Mouse (Mus musculus): Measurements from ENCODE around the gene Vps33a. TPM values are rescaled to one million over a fixed set of nuclear protein-coding genes. Genes with fewer than 3 reads are reported as not detected.
A peak's percentile ranks its signal among the peaks of the same experiment; 100 is the strongest.

Gene Vps33a
- total and polyA plus RNA-seq, 2 experiments from 2014 or later: 34.7 to 55.6 TPM

GRCm38 (mm10) chr5:123607211-123607669 lies 34.4 kb upstream of the Vps33a start:
- Histone ChIP-seq H3K4me1 (ENCODE audit: insufficient read depth, low read length) (no peaks in the 10 kb centered on the region), H3K4me2 (ENCODE audit: low read depth, low read length) (no peak overlapping the region), H3K36me3 (ENCODE audit: insufficient read depth, low read length) (peaks cover 30% of the 10 kb centered on the region; the same call in 1 of the 2 replicates), H3K9ac (replicated peaks; ENCODE audit: low read length) (no peak overlapping the region), H3K27me3 (ENCODE audit: insufficient read depth, low read length) (no peaks in the 10 kb centered on the region), H3K4me3 (ENCODE audit: low read length) (no peak overlapping the region), H3K9me3 (ENCODE audit: low read length) (no peaks in the 10 kb centered on the region), H3K27ac (peak overlapping the region; percentile 51)
- ATAC-seq (peak; percentile 91), DNase-seq (ENCODE audit: low spot score) (peak; percentile 72)
- TF ChIP-seq CTCF (IDR thresholded peaks at IDR 0.05; ENCODE audit: low read depth): no peak
- 40% methylated on average over 3 of the region's 3 CpGs for WGBS

GRCm38 (mm10) chr5:123603496-123603895 lies 30.7 kb upstream of the Vps33a start:
- Histone ChIP-seq H3K4me1 (ENCODE audit: insufficient read depth, low read length) (no peaks in the 10 kb centered on the region), H3K4me3 (ENCODE audit: low read length) (no peak overlapping the region), H3K9me3 (ENCODE audit: low read length) (no peaks in the 10 kb centered on the region), H3K27ac (peak overlapping the region; percentile 52), H3K4me2 (ENCODE audit: low read depth, low read length) (peak overlapping the region; percentile 19; the same call in 1 of the 2 replicates), H3K27me3 (ENCODE audit: insufficient read depth, low read length) (no peaks in the 10 kb centered on the region), H3K36me3 (ENCODE audit: insufficient read depth, low read length) (peaks cover 24% of the 10 kb centered on the region; the same call in 1 of the 2 replicates), H3K9ac (replicated peaks; ENCODE audit: low read length) (no peak overlapping the region)
- ATAC-seq (peak; percentile 60; the same call in 1 of the 2 replicates), DNase-seq (ENCODE audit: low spot score) (peak; percentile 68)
- WGBS: 21% methylated on average over 11 of the region's 11 CpGs
- TF ChIP-seq CTCF (IDR thresholded peaks at IDR 0.05; ENCODE audit: low read depth): no peak

GRCm38 (mm10) chr5:123602174-123602573 lies 29.3 kb upstream of the Vps33a start:
- no peak overlapping the region for H3K27ac ChIP-seq
- no peak overlapping the region for H3K9ac ChIP-seq (replicated peaks; ENCODE audit: low read length)
- H3K4me2 ChIP-seq (ENCODE audit: low read depth, low read length): no peak overlapping the region
- no peaks in the 10 kb centered on the region for H3K27me3 ChIP-seq (ENCODE audit: insufficient read depth, low read length)
- no peak for TF ChIP-seq CTCF (IDR thresholded peaks at IDR 0.05; ENCODE audit: low read depth)
- peaks cover 18% of the 10 kb centered on the region for H3K36me3 ChIP-seq (ENCODE audit: insufficient read depth, low read length)
- ATAC-seq: no peak
- H3K4me3 ChIP-seq (ENCODE audit: low read length): no peak overlapping the region
- WGBS: 80% methylated on average over 6 of the region's 6 CpGs
- H3K9me3 ChIP-seq (ENCODE audit: low read length): no peaks in the 10 kb centered on the region
- no peaks in the 10 kb centered on the region for H3K4me1 ChIP-seq (ENCODE audit: insufficient read depth, low read length)
- DNase-seq (ENCODE audit: low spot score): no peak

GRCm38 (mm10) chr5:123599319-123599718 lies 26.5 kb upstream of the Vps33a start:
- ATAC-seq (no peak), DNase-seq (ENCODE audit: low spot score) (no peak)
- Histone ChIP-seq H3K36me3 (ENCODE audit: insufficient read depth, low read length) (peaks cover 26% of the 10 kb centered on the region), H3K4me2 (ENCODE audit: low read depth, low read length) (no peak overlapping the region), H3K4me3 (ENCODE audit: low read length) (no peak overlapping the region), H3K9ac (replicated peaks; ENCODE audit: low read length) (no peak overlapping the region), H3K27ac (no peak overlapping the region), H3K27me3 (ENCODE audit: insufficient read depth, low read length) (no peaks in the 10 kb centered on the region), H3K4me1 (ENCODE audit: insufficient read depth, low read length) (no peaks in the 10 kb centered on the region), H3K9me3 (ENCODE audit: low read length) (no peaks in the 10 kb centered on the region)
- TF ChIP-seq CTCF (IDR thresholded peaks at IDR 0.05; ENCODE audit: low read depth): no peak
- WGBS: 61% methylated on average over 6 of the region's 6 CpGs

- no peak overlapping the region for H3K4me3 ChIP-seq (ENCODE audit: low read length)
- H3K4me2 ChIP-seq (ENCODE audit: low read depth, low read length): no peak overlapping the region
- DNase-seq (ENCODE audit: low spot score): no peak
- no peaks in the 10 kb centered on the region for H3K4me1 ChIP-seq (ENCODE audit: insufficient read depth, low read length)
- WGBS: 80% methylated on average over 10 of the region's 10 CpGs
- H3K36me3 ChIP-seq (ENCODE audit: insufficient read depth, low read length): peaks cover 24% of the 10 kb centered on the region
- ATAC-seq: no peak
- no peak overlapping the region for H3K27ac ChIP-seq
- TF ChIP-seq CTCF (IDR thresholded peaks at IDR 0.05; ENCODE audit: low read depth): no peak
- no peak overlapping the region for H3K9ac ChIP-seq (replicated peaks; ENCODE audit: low read length)
- H3K9me3 ChIP-seq (ENCODE audit: low read length): no peaks in the 10 kb centered on the region
- H3K27me3 ChIP-seq (ENCODE audit: insufficient read depth, low read length): no peaks in the 10 kb centered on the region
These were observed 20.9 kb upstream of the Vps33a start for GRCm38 (mm10) chr5:123593622-123594280.

- DNase-seq (ENCODE audit: low spot score) (no peak), ATAC-seq (no peak)
- no peak overlapping the region for H3K9ac ChIP-seq (replicated peaks; ENCODE audit: low read length)
- H3K4me1 ChIP-seq (ENCODE audit: insufficient read depth, low read length): no peaks in the 10 kb centered on the region
- whole genome bisulfite sequencing: 80% methylated on average over 6 of the region's 6 CpGs
- TF ChIP-seq CTCF (IDR thresholded peaks at IDR 0.05; ENCODE audit: low read depth): no peak
- H3K27ac ChIP-seq: no peak overlapping the region
- H3K9me3 ChIP-seq (ENCODE audit: low read length): no peaks in the 10 kb centered on the region
- H3K4me3 ChIP-seq (ENCODE audit: low read length): no peak overlapping the region
- no peak overlapping the region for H3K4me2 ChIP-seq (ENCODE audit: low read depth, low read length)
- peaks cover 36% of the 10 kb centered on the region for H3K36me3 ChIP-seq (ENCODE audit: insufficient read depth, low read length)
- H3K27me3 ChIP-seq (ENCODE audit: insufficient read depth, low read length): no peaks in the 10 kb centered on the region
These were observed 7.2 kb upstream of the Vps33a start for GRCm38 (mm10) chr5:123580043-123580442.

GRCm38 (mm10) chr5:123576696-123577095 lies 3.9 kb upstream of the Vps33a start:
- H3K27ac ChIP-seq: no peak overlapping the region
- ATAC-seq (no peak), DNase-seq (ENCODE audit: low spot score) (no peak)
- no peak overlapping the region for H3K4me3 ChIP-seq (ENCODE audit: low read length)
- no peak overlapping the region for H3K4me2 ChIP-seq (ENCODE audit: low read depth, low read length)
- peaks cover 22% of the 10 kb centered on the region for H3K36me3 ChIP-seq (ENCODE audit: insufficient read depth, low read length)
- no peak for TF ChIP-seq CTCF (IDR thresholded peaks at IDR 0.05; ENCODE audit: low read depth)
- peaks cover 5% of the 10 kb centered on the region; the same call in 1 of the 2 replicates for H3K4me1 ChIP-seq (ENCODE audit: insufficient read depth, low read length)
- WGBS: 86% methylated on average over 3 of the region's 3 CpGs
- no peaks in the 10 kb centered on the region for H3K27me3 ChIP-seq (ENCODE audit: insufficient read depth, low read length)
- no peak overlapping the region for H3K9ac ChIP-seq (replicated peaks; ENCODE audit: low read length)
- H3K9me3 ChIP-seq (ENCODE audit: low read length): no peaks in the 10 kb centered on the region
